ENCODE assay signal across 19 mouse cellular contexts in the genomic region with DNA sequence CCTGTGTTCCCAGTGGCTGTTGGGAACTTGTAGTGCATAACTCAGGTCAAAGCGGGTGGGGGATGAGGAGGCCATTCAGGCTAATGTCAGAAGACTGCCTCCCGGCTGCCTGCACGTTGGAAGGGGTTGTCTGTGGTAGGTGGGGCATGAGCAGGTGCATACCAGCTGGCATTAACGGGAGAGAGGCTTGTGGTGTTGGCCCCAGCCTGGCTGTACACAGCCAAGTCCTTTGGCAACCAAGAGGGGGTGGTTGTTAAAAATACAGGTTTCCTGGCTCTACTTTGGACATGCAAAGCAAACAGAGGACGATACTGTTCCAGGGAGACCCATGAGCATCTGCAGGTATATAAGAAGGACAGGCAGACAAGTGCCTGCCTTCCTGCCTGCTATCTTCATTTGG. TPM values are rescaled to one million over a fixed set of nuclear protein-coding genes. Genes with fewer than 3 reads are reported as not detected.
A peak's percentile ranks its signal among the peaks of the same experiment; 100 is the strongest.
DNase-seq lines count a peak whose midpoint lies in the region; ATAC-seq lines count a peak whose summit lies in the region.
"Had no signal": no experiment of that assay in that cellular context is flagged by ENCODE, and none has a peak within 500 bp of the region (broad histone marks: within the 10 kb centered on the region; RNA-seq: fewer than 3 reads in every experiment).

No protein-coding gene starts in this region.

- no peaks in the 10 kb centered on the region for H3K9me3 ChIP-seq in midbrain, embryonic 11.5 days (ENCODE audit: control insufficient read depth, low read length)
- H3K9me3 ChIP-seq: heart, embryonic 13.5 days; limb, embryonic 13.5 days; midbrain, embryonic 13.5 days had no signal

- peak; percentile 95 for DNase-seq in heart, adult 11 months
- DNase-seq in heart, adult 18-20 months = no peak
- DNase-seq in right cerebral cortex, postnatal 25 days = peak; percentile 29
- DNase-seq in right cerebral cortex, adult 2 months (ENCODE audit: low spot score in 2 of 2) = no peak
- peak; percentile 92 for DNase-seq in cerebellum, adult 9-11 months
- DNase-seq in right cerebral cortex, postnatal 14 days = no peak
- DNase-seq in urinary bladder, adult 2 months (ENCODE audit: low spot score) = no peak
- no peak for DNase-seq in midbrain, embryonic 11.5 days (ENCODE audit: low spot score, missing footprints)
- DNase-seq: adrenal gland, postnatal 25 days; gastrocnemius, postnatal 36 days; heart, postnatal 36 days; kidney, adult 8-10 months; kidney, postnatal 25 days had no signal

- peaks cover 10% of the 10 kb centered on the region for H3K36me3 ChIP-seq in midbrain, embryonic 11.5 days (ENCODE audit: control insufficient read depth, insufficient read depth, low read length)

- no peaks in the 10 kb centered on the region for H3K27me3 ChIP-seq in midbrain, embryonic 11.5 days (ENCODE audit: control insufficient read depth, insufficient read depth, low read length)
- H3K27me3 ChIP-seq: limb, embryonic 13.5 days; midbrain, embryonic 13.5 days had no signal

- no peak overlapping the region for H3K9ac ChIP-seq in midbrain, embryonic 11.5 days (ENCODE audit: low read length)
- H3K9ac ChIP-seq: heart, embryonic 13.5 days; hindbrain, embryonic 14.5 days; limb, embryonic 13.5 days; liver, embryonic 14.5 days; midbrain, embryonic 13.5 days had no signal

- H3K27ac ChIP-seq in midbrain, embryonic 11.5 days (ENCODE audit: low read depth, low read length) = no peak overlapping the region
- H3K27ac ChIP-seq: heart, embryonic 13.5 days; hindbrain, embryonic 14.5 days; limb, embryonic 13.5 days; liver, embryonic 14.5 days; midbrain, embryonic 13.5 days had no signal

- 69% methylated on average over 5 of the region's 5 CpGs for WGBS in midbrain, embryonic 11.5 days

- H3K4me3 ChIP-seq in midbrain, embryonic 11.5 days (ENCODE audit: low read depth, low read length) = no peak overlapping the region
- H3K4me3 ChIP-seq: heart, embryonic 13.5 days; limb, embryonic 13.5 days; midbrain, embryonic 13.5 days had no signal

- no peaks in the 10 kb centered on the region for H3K4me1 ChIP-seq in midbrain, embryonic 11.5 days (ENCODE audit: control insufficient read depth, insufficient read depth, low read length)
- H3K4me1 ChIP-seq: limb, embryonic 13.5 days; midbrain, embryonic 13.5 days had no signal

- no peak for ATAC-seq in midbrain, embryonic 11.5 days (ENCODE audit: low FRiP score)
- ATAC-seq: midbrain, embryonic 13.5 days had no signal

- no peak overlapping the region for H3K4me2 ChIP-seq in midbrain, embryonic 11.5 days
- H3K4me2 ChIP-seq: heart, embryonic 13.5 days; hindbrain, embryonic 14.5 days; limb, embryonic 13.5 days; midbrain, embryonic 13.5 days had no signal

RNA-seq across cellular contexts. Expression of a gene that starts 8.1 kb away (rescaled TPM):
- 1 to 10 TPM; 4.3 to 5.2 TPM for total RNA-seq in heart, adult 18-20 months (2021)
- 62.9 and 73.1 TPM in 2 replicates for polyA plus RNA-seq in urinary bladder, adult 2 months (2012; rRNA removed)
- 8.0 and 10.7 TPM in 2 replicates for polyA plus RNA-seq in midbrain, embryonic 11.5 days (2014; fragmentation: Nextera tagmentation; extraction: Ambion mirVana)
- total RNA-seq: MEL had no signal

RNA-seq across cellular contexts. Expression of a gene that starts 32.5 kb away (rescaled TPM):
- total RNA-seq in heart, adult 18-20 months (2021) = 10 to 100 TPM; 14.8 to 18.4 TPM
- polyA plus RNA-seq in urinary bladder, adult 2 months (2012; rRNA removed) = 33.5 and 36.7 TPM in 2 replicates
- 24.9 and 29.4 TPM in 2 replicates for polyA plus RNA-seq in midbrain, embryonic 11.5 days (2014; fragmentation: Nextera tagmentation; extraction: Ambion mirVana)

Comparison
In these comparisons a context has a peak if more than half of its experiments do, and no peak if none do; other contexts are left out.
1. DNase-seq: peak in heart, adult 11 months (single experiment), right cerebral cortex, postnatal 25 days (single experiment) and cerebellum, adult 9-11 months (single experiment); none in heart, adult 18-20 months (0 of 2), right cerebral cortex, adult 2 months (0 of 2), right cerebral cortex, postnatal 14 days (single experiment), urinary bladder, adult 2 months (single experiment) and midbrain, embryonic 11.5 days (single experiment).